Mouse (Mus musculus) layer of hippocampus, adult 11-12 months (tissue): ENCODE results near the gene Rita1.
A peak's percentile ranks its signal among the peaks of the same experiment; 100 is the strongest.

Source experiments
- DNase-seq: peaks from one replicate; pipeline ENCODE4 v3.0.0; 2022; ENCODE audit warnings: low spot score

The Rita1 gene

GRCm38 (mm10) chr5:120612442-120612821, at the start of gene Rita1, which contains the start of gene Ddx54:
Gene Rita1, minus strand, starts transcription at chr5:120612589.
Gene Ddx54, plus strand, starts transcription at chr5:120612739.
- DNase-seq: peak; percentile 99

- no peak for DNase-seq
Measured at GRCm38 (mm10) chr5:120660816-120661215, 48.4 kb upstream of the Rita1 start.

- peak; percentile 72 for DNase-seq
Measured at GRCm38 (mm10) chr5:120656281-120656751, 43.9 kb upstream of the Rita1 start.

GRCm38 (mm10) chr5:120653873-120654272, 41.5 kb upstream of the Rita1 start:
- no peak for DNase-seq

GRCm38 (mm10) chr5:120652915-120653701, 40.7 kb upstream of the Rita1 start:
- DNase-seq: peak; percentile 50

- no peak for DNase-seq
Measured at GRCm38 (mm10) chr5:120651230-120651629, 38.8 kb upstream of the Rita1 start.

- no peak for DNase-seq
Measured at GRCm38 (mm10) chr5:120649938-120650337, 37.5 kb upstream of the Rita1 start.

- peak; percentile 53 for DNase-seq
Measured at GRCm38 (mm10) chr5:120649374-120649933, 37.1 kb upstream of the Rita1 start.

GRCm38 (mm10) chr5:120648569-120649373, 36.4 kb upstream of the Rita1 start, which contains the start of gene Rasal1:
Gene Rasal1, plus strand, starts transcription at chr5:120648812.
- DNase-seq: peak; percentile 82

- peak; percentile 44 for DNase-seq
Measured at GRCm38 (mm10) chr5:120647814-120648491, 35.6 kb upstream of the Rita1 start.

- no peak for DNase-seq
Measured at GRCm38 (mm10) chr5:120647361-120647760, 35.0 kb upstream of the Rita1 start.

GRCm38 (mm10) chr5:120645851-120646250, 33.5 kb upstream of the Rita1 start:
- DNase-seq: no peak

GRCm38 (mm10) chr5:120644227-120644626, 31.8 kb upstream of the Rita1 start:
- DNase-seq: no peak

GRCm38 (mm10) chr5:120643365-120644085, 31.1 kb upstream of the Rita1 start:
- DNase-seq: peak; percentile 52

GRCm38 (mm10) chr5:120640094-120640493, 27.7 kb upstream of the Rita1 start:
- no peak for DNase-seq

- no peak for DNase-seq
Measured at GRCm38 (mm10) chr5:120635633-120636032, 23.2 kb upstream of the Rita1 start.

GRCm38 (mm10) chr5:120634860-120635259, 22.5 kb upstream of the Rita1 start:
- no peak for DNase-seq

- DNase-seq: no peak
Measured at GRCm38 (mm10) chr5:120634131-120634530, 21.7 kb upstream of the Rita1 start, which contains the start of gene Cfap73. Gene Cfap73, minus strand, starts transcription at chr5:120634235.

- DNase-seq: no peak
Measured at GRCm38 (mm10) chr5:120631892-120632291, 19.5 kb upstream of the Rita1 start.

GRCm38 (mm10) chr5:120631128-120631527, 18.7 kb upstream of the Rita1 start:
- no peak for DNase-seq

GRCm38 (mm10) chr5:120628624-120629023, 16.2 kb upstream of the Rita1 start:
- no peak for DNase-seq
